Mouse (Mus musculus): ENCODE results near the gene Pnma3.
"Not testable (repeated sequence)": the region's sequence is repeated elsewhere in the genome, so short reads cannot be mapped to it uniquely, and the experiment has no call there.

GRCm38 (mm10) chrX:73082267-73083055, 17.9 kb downstream of the Pnma3 start, which contains the start of gene Xlr4a:
- not testable (repeated sequence) for TF ChIP-seq CTCF (IDR thresholded peaks at IDR 0.05; ENCODE audit: borderline replicate concordance, insufficient read depth, low read depth, low read length); POLR2A (IDR thresholded peaks at IDR 0.05; ENCODE audit: borderline replicate concordance, insufficient read depth, low read length)

All from cerebellum, adult 2 months (tissue).